Mouse (Mus musculus) embryo, embryonic 10.5 days (tissue): ENCODE results near the gene Slc27a4.

Experiments
- DNase-seq: peaks from one replicate; pipeline ENCODE4 v3.0.0-alpha.2; 2015; ENCODE audit warnings: low spot score

The Slc27a4 gene

DNA sequence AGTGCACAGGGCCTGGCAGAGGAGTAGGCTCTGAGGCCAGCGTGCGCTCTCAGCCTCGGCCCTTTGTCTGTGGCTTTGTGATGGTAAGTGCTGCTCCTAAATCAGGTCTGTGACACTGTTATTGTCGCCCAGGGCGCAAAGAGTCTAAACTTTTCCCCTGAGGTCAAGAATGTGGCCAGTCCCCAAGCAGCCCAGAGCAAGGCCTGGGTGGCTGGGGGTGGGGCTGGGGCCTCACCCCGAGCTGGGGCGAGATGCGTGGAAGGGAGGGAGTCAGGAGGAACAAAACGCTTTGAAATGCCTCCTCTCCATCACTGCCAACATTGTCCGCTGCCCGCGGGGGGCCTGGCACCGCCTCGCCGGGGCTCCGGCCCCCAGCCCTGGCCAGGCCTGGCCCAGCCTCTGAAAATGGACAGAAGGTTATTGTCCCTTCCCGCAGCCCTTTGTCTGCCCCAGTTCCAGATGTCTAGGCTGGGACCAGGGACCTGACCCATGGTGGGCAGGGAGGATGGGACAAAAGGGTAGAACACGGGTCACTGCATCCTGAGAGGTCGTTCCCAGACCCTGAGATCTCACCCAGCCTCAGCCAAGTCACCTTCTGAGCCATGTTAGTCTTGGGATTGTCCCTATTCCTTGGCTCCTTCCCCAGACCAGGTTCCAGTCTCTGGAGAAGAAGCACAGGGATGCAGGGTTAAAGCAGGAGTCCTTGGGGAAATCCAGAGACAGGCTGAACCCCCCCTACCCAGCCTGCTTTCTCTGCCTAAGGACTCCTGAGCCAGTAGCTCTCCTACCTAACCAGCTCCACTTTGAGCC, 54.2 kb downstream of the Slc27a4 start:
- DNase-seq: peak; percentile 88

DNA sequence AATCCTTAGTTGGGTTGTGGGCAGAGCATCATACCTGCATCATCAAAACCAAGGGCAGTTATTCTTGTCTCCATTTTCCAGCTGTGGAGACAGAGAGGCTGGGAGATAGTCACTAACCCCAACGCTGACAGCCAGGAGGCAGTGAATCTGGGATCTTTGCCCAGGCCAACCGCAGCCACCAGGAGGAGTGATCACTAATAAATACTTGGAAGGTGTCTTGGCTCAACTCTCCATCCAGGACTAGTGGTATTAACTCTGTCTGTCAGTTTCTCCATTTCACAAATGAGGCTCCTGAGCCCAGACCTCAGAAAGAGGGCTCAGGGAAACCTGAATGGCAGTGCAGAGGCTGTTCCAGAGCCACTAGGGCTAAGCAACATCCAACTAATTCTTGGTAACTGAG, 54.9 kb downstream of the Slc27a4 start:
- DNase-seq: no peak

DNA sequence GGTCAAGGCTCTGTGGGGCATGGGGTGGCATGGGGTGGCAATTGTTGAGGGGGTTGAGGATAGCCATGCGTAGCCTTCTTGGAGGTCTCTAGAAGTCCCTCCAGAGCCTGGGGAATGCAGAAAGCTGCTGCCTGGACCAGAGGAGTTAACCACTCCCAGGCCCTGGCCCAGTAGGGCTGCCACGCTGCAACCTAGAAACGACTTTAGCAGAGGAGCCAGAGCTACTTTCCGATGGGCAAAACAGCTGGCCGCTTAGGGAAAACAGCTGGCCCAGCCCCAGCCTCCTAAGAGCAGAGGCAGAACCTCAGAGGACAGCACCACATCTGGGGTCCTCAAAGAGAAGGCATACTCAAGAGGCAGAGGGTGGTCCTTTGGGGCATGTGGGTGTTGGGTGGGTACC, 55.5 kb downstream of the Slc27a4 start:
- DNase-seq: no peak

DNA sequence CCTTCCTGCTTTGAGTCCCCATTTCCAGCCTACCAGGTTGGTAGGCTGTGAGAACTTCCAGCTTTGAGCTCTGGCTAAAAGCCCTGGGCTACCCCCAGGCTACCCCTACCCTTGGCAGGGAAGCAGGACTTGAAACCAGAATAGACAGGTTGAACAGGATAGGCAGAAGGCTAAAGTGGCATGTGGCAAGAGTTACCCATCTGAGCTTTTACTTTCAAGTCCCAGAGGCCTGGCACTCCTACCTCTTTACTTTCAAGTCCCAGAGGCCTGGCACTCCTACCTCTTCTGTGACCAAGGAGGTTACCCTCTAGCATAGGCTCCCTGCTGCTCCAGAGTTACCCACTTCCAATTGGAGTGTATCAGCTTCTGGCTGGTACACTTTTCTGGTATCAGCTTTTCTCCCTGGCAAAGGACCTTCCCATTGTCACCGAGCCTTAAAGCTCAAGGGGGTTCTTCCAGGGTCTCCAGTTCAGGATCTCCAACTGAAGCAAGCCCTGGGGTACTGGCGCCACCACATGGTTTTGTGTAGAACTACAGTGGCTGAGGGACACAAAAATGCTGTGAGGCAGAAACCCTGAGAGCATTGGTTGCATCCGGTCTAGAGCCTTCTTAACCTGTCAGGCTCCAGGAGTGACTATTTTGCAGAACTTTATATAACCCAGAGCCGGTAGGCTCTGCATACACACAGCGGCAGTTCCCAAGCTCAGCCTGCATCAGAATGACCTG, 56.5 kb downstream of the Slc27a4 start:
- peak; percentile 92 for DNase-seq

DNA sequence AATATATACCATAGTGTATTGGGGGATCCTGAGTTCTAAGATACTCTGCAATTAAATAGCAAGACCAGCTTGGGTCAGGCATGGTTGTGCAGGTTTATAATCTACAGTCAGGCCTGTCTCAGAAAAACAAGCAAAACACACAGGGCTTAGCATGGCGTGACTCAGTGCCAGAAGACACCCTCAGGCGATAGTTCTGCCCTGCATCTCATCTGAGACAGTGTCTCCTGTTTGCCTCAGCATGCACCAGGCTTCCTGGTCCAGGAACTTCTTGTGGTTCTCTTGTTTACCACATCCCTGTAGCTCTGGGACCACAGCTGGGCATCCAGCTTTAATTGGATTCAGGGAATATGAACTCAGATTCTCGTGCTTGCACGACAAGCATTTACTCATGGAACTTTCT, 62.7 kb downstream of the Slc27a4 start:
- no peak for DNase-seq
